Mouse (Mus musculus) CH12.LX (cell line): ENCODE data around the gene Ntm.

Source experiments
- HCFC1 ChIP-seq: IDR thresholded peaks from 2 replicates; pipeline ENCODE4 v1.6.1; 2012; ENCODE audit warnings: low read depth, mild to moderate bottlenecking, inconsistent platforms, low read length, improper control_type of control experiment
- SIN3A ChIP-seq: IDR thresholded peaks from 2 replicates; pipeline ENCODE4 v1.6.1; 2012; ENCODE audit warnings: low read length, improper control_type of control experiment, inconsistent platforms

- TF ChIP-seq SIN3A (no peak), HCFC1 (no peak)
Measured at GRCm38 (mm10) chr9:29534304-29534703, 428.6 kb downstream of the Ntm start.
